36 mouse cellular contexts compared by ENCODE assay signal in genomic region chr1:87309621-87310020, GRCm38 (mm10). TPM values are rescaled to one million over a fixed set of nuclear protein-coding genes. Genes with fewer than 3 reads are reported as not detected.
DNase-seq lines count a peak whose midpoint lies in the region; ATAC-seq and TF ChIP-seq lines count a peak whose summit lies in the region.
"Had no signal": no experiment of that assay in that cellular context is flagged by ENCODE, and none has a peak within 500 bp of the region (broad histone marks: within the 10 kb centered on the region; RNA-seq: fewer than 3 reads in every experiment).

No protein-coding gene starts in this region.

- peaks cover 59% of the 10 kb centered on the region for H3K4me1 ChIP-seq in E14TG2a.4 (replicated peaks; ENCODE audit: low read depth, low read length)
- H3K4me1 ChIP-seq in ES-E14 (ENCODE audit: control insufficient read depth in 2 of 2, insufficient read depth in 2 of 2, low read length in 2 of 2, poor library complexity in 1 of 2): peaks cover 8 to 29% of the 10 kb centered on the region in 2 experiments; a peak in 3 of 4 replicates
- H3K4me1 ChIP-seq in forebrain, embryonic 11.5 days (replicated peaks; ENCODE audit: control insufficient read depth, insufficient read depth, low read length): no peaks in the 10 kb centered on the region
- H3K4me1 ChIP-seq: embryonic facial prominence, embryonic 15.5 days; forebrain, embryonic 13.5 days; heart, embryonic 13.5 days; intestine, embryonic 15.5 days; liver, embryonic 13.5 days; neural tube, embryonic 12.5 days had no signal

- H3K4me2 ChIP-seq in forebrain, embryonic 11.5 days (ENCODE audit: low read depth, low read length, severe bottlenecking): no peak overlapping the region
- H3K4me2 ChIP-seq: embryonic facial prominence, embryonic 15.5 days; forebrain, embryonic 13.5 days; heart, embryonic 13.5 days; intestine, embryonic 15.5 days; liver, embryonic 13.5 days; neural tube, embryonic 12.5 days had no signal

- H3K4me3 ChIP-seq in E14TG2a.4 (replicated peaks; ENCODE audit: low read length) (peak overlapping the region; percentile 21; the same call in 1 of the 2 replicates), ES-E14 (ENCODE audit: insufficient read depth in 1 of 2, low read depth in 1 of 2, low read length in 2 of 2, poor library complexity in 1 of 2, severe bottlenecking in 1 of 2) (peak overlapping the region; percentile 1 to 45; a peak in 2 of 4 replicates)
- H3K4me3 ChIP-seq in forebrain, embryonic 11.5 days (ENCODE audit: low read depth, low read length): no peak overlapping the region
- H3K4me3 ChIP-seq: embryonic facial prominence, embryonic 15.5 days; forebrain, embryonic 13.5 days; heart, embryonic 13.5 days; intestine, embryonic 15.5 days; liver, embryonic 13.5 days; myocyte; neural tube, embryonic 12.5 days had no signal

- peak; percentile 52 for DNase-seq in kidney, adult 9 months
- DNase-seq in kidney, postnatal 14 days: no peak
- DNase-seq in ES-E14 (ENCODE audit: low read depth, low spot score): no peak
- peak; percentile 12 for DNase-seq in embryo, embryonic 11 days
- DNase-seq in adrenal gland, postnatal 25 days: no peak
- DNase-seq in forebrain, embryonic 11.5 days (ENCODE audit: low spot score): no peak
- DNase-seq: adrenal gland, adult 8-10 months; B cell, adult 2 months; cerebellum, adult 8-10 months; cerebellum, postnatal 25 days; gastrocnemius, postnatal 10 days; heart, postnatal 10 days; layer of hippocampus, postnatal 36 days; left cerebral cortex, postnatal 4 days; liver, embryonic 13.5 days; lung, adult 2 months; lung, postnatal 10 days; right cerebral cortex, postnatal 4 days; thymus, adult 18-20 months; thymus, postnatal 25 days had no signal

- no peaks in the 10 kb centered on the region for H3K36me3 ChIP-seq in E14TG2a.4 (ENCODE audit: insufficient read depth, low read length)
- H3K36me3 ChIP-seq in ES-E14 (ENCODE audit: control insufficient read depth, insufficient read depth, low read length, poor library complexity, severe bottlenecking): no peaks in the 10 kb centered on the region
- H3K36me3 ChIP-seq in forebrain, embryonic 11.5 days (ENCODE audit: control insufficient read depth, insufficient read depth, low read length): no peaks in the 10 kb centered on the region
- H3K36me3 ChIP-seq: embryonic facial prominence, embryonic 15.5 days; G1E; heart, embryonic 13.5 days; intestine, embryonic 15.5 days; liver, embryonic 13.5 days; neural tube, embryonic 12.5 days had no signal

- no peak for ATAC-seq in forebrain, embryonic 11.5 days (replicated peaks; ENCODE audit: low FRiP score)
- ATAC-seq: activated CD4-positive, CD25-positive, alpha-beta regulatory T cell, adult 4 months; forebrain, embryonic 13.5 days; hindbrain, embryonic 16.5 days; midbrain, embryonic 16.5 days; Patski had no signal

- 83% methylated on average over 16 of the region's 16 CpGs for WGBS in forebrain, embryonic 11.5 days

- in situ Hi-C loops in ES-E14 (cut with MboI; ENCODE audit: low sequenced_read_pairs in 2 of 2, unreplicated experiment in 2 of 2): no loop called here

- no peak overlapping the region for H3K9ac ChIP-seq in ES-E14 (ENCODE audit: insufficient read depth, low read depth, low read length, poor library complexity, severe bottlenecking)
- H3K9ac ChIP-seq in forebrain, embryonic 11.5 days (ENCODE audit: low read length): no peak overlapping the region
- H3K9ac ChIP-seq: embryonic facial prominence, embryonic 15.5 days; forebrain, embryonic 13.5 days; heart, embryonic 13.5 days; intestine, embryonic 15.5 days; liver, embryonic 13.5 days; neural tube, embryonic 12.5 days had no signal

- H3K27me3 ChIP-seq in E14TG2a.4 (ENCODE audit: insufficient read depth, low read length): no peaks in the 10 kb centered on the region
- no peaks in the 10 kb centered on the region for H3K27me3 ChIP-seq in forebrain, embryonic 11.5 days (ENCODE audit: control insufficient read depth, insufficient read depth, low read length)
- H3K27me3 ChIP-seq: embryonic facial prominence, embryonic 15.5 days; forebrain, embryonic 13.5 days; intestine, embryonic 15.5 days; liver, embryonic 13.5 days; neural tube, embryonic 12.5 days; Patski had no signal

- H3K9me3 ChIP-seq in E14TG2a.4 (ENCODE audit: low read length) (no peaks in the 10 kb centered on the region), ES-E14 (ENCODE audit: control insufficient read depth, insufficient read depth, low read depth, low read length) (no peaks in the 10 kb centered on the region)
- no peaks in the 10 kb centered on the region for H3K9me3 ChIP-seq in forebrain, embryonic 11.5 days (ENCODE audit: control insufficient read depth, low read length)
- H3K9me3 ChIP-seq: embryonic facial prominence, embryonic 15.5 days; forebrain, embryonic 13.5 days; G1E; heart, embryonic 13.5 days; intestine, embryonic 15.5 days; liver, embryonic 13.5 days; neural tube, embryonic 12.5 days had no signal

- H3K27ac ChIP-seq in ES-E14 (ENCODE audit: insufficient read depth, low read depth, low read length, poor library complexity, severe bottlenecking): no peak overlapping the region
- no peak overlapping the region for H3K27ac ChIP-seq in forebrain, embryonic 11.5 days (ENCODE audit: low read depth, low read length)
- H3K27ac ChIP-seq: embryonic facial prominence, embryonic 15.5 days; forebrain, embryonic 13.5 days; heart, embryonic 13.5 days; intestine, embryonic 15.5 days; liver, embryonic 13.5 days; macrophage; neural tube, embryonic 12.5 days; stomach, postnatal 0 days had no signal

- no peak for TF ChIP-seq CTCF in E14TG2a.4 (conservative IDR thresholded peaks at IDR 0.05; ENCODE audit: low read length)

TF ChIP-seq in ES-E14, 5 proteins besides CTCF, POLR2A, EP300 and RAD21:
- no peak for TF ChIP-seq CHD2 (IDR thresholded peaks at IDR 0.05; ENCODE audit: low read depth, low read length)
- no peak for TF ChIP-seq ZNF384 (IDR thresholded peaks at IDR 0.05; ENCODE audit: low read depth, low read length)
- TF ChIP-seq MAFK (IDR thresholded peaks at IDR 0.05; ENCODE audit: insufficient read depth, low read depth, low read length): no peak
- no peak for TF ChIP-seq ZC3H11A (IDR thresholded peaks at IDR 0.05; ENCODE audit: borderline replicate concordance, low read depth, low read length)
- TF ChIP-seq HCFC1 (IDR thresholded peaks at IDR 0.05; ENCODE audit: borderline replicate concordance, insufficient read depth, low read length): no peak

RNA-seq across cellular contexts. Expression of gene Gigyf2, which starts 17.2 kb away (rescaled TPM):
- total RNA-seq in ES-E14 (2012; rRNA removed): 58.7 and 69.2 TPM in 2 replicates
- total RNA-seq in adrenal gland, postnatal 25 days (2021): 94.6 and 114 TPM in 2 replicates
- 53.1 and 55.8 TPM in 2 replicates for polyA plus RNA-seq in forebrain, embryonic 11.5 days (2014; fragmentation: Nextera tagmentation; extraction: Ambion mirVana)

RNA-seq across cellular contexts. Expression of gene Efhd1, which starts 45.5 kb away (rescaled TPM):
- total RNA-seq in ES-E14 (2012; rRNA removed): 1.3 and 1.8 TPM in 2 replicates
- total RNA-seq in adrenal gland, postnatal 25 days (2021): 310 and 340 TPM in 2 replicates
- 2.2 and 2.6 TPM in 2 replicates for polyA plus RNA-seq in forebrain, embryonic 11.5 days (2014; fragmentation: Nextera tagmentation; extraction: Ambion mirVana)
- total RNA-seq: hematopoietic stem cell, adult 5-6 weeks; megakaryocyte-erythroid progenitor cell, adult 5-6 weeks had no signal
- polyA plus RNA-seq: activated CD4-positive, CD25-positive, alpha-beta regulatory T cell, adult 4 months; G1E had no signal

Comparison
In these comparisons a context has a peak if more than half of its experiments do, and no peak if none do; other contexts are left out.
1. DNase-seq: peak in kidney, adult 9 months (single experiment) and embryo, embryonic 11 days (single experiment); none in kidney, postnatal 14 days (single experiment), ES-E14 (single experiment), adrenal gland, postnatal 25 days (single experiment) and forebrain, embryonic 11.5 days (single experiment).
2. RNA of gene Efhd1, which starts 45.5 kb away (total RNA-seq): 310 to 340 TPM in adrenal gland, postnatal 25 days; 1.3 to 1.8 TPM in ES-E14; every median in the first group is over 100 times any median in the second.